Mouse (Mus musculus) heart, postnatal 0 days (tissue): Measurements from ENCODE around the gene Cdkn2aipnl. TPM values are rescaled to one million over a fixed set of nuclear protein-coding genes. Genes with fewer than 3 reads are reported as not detected.

Experiments used
- ATAC-seq: fragments of 200-750 bp; cut with Nextera tagmentation; 2 replicates; pipeline ENCODE4 v1.8.0; 2017; ENCODE audit warnings: low read depth, moderate number of reproducible peaks, moderate library complexity; ENCODE audit not compliant: insufficient read depth
- DNase-seq: peaks from one replicate; pipeline ENCODE4 v3.0.0-alpha.2; 2016; ENCODE audit warnings: low spot score
- H3K27ac ChIP-seq: fragments of 300-500 bp; sonication (generic); 2 replicates; pipeline ENCODE4 v1.5.1; 2014; ENCODE audit warnings: low read depth, mild to moderate bottlenecking
- H3K27me3 ChIP-seq: fragments of 300-500 bp; sonication (generic); 2 replicates; pipeline ENCODE4 v1.6.1; 2014; ENCODE audit warnings: low read length, mixed read lengths; ENCODE audit not compliant: control insufficient read depth, insufficient read depth
- H3K36me3 ChIP-seq: fragments of 300-500 bp; sonication (generic); replicated peaks from 2 replicates; pipeline ENCODE4 v1.6.1; 2014; ENCODE audit warnings: low read length, mixed read lengths; ENCODE audit not compliant: control insufficient read depth, insufficient read depth
- H3K4me1 ChIP-seq: fragments of 300-500 bp; sonication (generic); 2 replicates; pipeline ENCODE4 v1.6.1; 2014; ENCODE audit warnings: antibody characterized with exemption; ENCODE audit not compliant: control insufficient read depth, insufficient read depth
- H3K4me2 ChIP-seq: fragments of 300-500 bp; sonication (generic); 2 replicates; pipeline ENCODE4 v1.6.1; 2014; ENCODE audit warnings: low read depth, mild to moderate bottlenecking, low read length, moderate library complexity
- H3K4me3 ChIP-seq: fragments of 300-500 bp; sonication (generic); 2 replicates; pipeline ENCODE4 v1.5.1; 2014; ENCODE audit warnings: low read depth, low read length
- H3K9ac ChIP-seq: fragments of 300-500 bp; sonication (generic); replicated peaks from 2 replicates; pipeline ENCODE4 v1.6.1; 2014; ENCODE audit warnings: low read depth, low read length, mixed read lengths
- H3K9me3 ChIP-seq: fragments of 300-500 bp; sonication (generic); replicated peaks from 2 replicates; pipeline ENCODE4 v1.6.1; 2016; ENCODE audit warnings: low read length; ENCODE audit not compliant: control insufficient read depth
- CTCF ChIP-seq: IDR thresholded peaks from 2 replicates; pipeline ENCODE4 v1.5.1; 2016; ENCODE audit warnings: antibody characterized with exemption, control low read depth, low read depth
- EP300 ChIP-seq: IDR thresholded peaks from 2 replicates; pipeline ENCODE4 v1.6.1; 2016; ENCODE audit warnings: antibody characterized with exemption, low read depth
- WGBS: fragments of 180-500 bp; shearing (Covaris S2); extraction: QIAGEN DNeasy Blood & Tissue Kit; methylation state at CpG from one replicate; pipeline ENCODE4 v1.1.7; 2014; 5-methylcytosine and 5-hydroxymethylcytosine counted together
- polyA plus RNA-seq: library from polyadenylated mRNA; unstranded; fragments of >200 nt; fragmentation: Nextera tagmentation; extraction: Ambion mirVana; gene quantifications from 2 replicates; pipeline ENCODE4 v1.2.1, GENCODE M21; 2015
- total RNA-seq: library from RNA; depleted of rRNA; stranded (reverse); fragments of >200 nt; gene quantifications from 2 replicates; pipeline ENCODE4 v1.2.3, GENCODE M21; 2014; ENCODE audit warnings: low replicate concordance; rRNA removed

Gene Cdkn2aipnl
- 37.6 and 58.0 TPM in 2 replicates for total RNA-seq
- polyA plus RNA-seq, result 40.7 and 46.9 TPM in 2 replicates

- H3K36me3 ChIP-seq, result peaks cover 30% of the 10 kb centered on the region
- DNase-seq, result peak; percentile 82
- no peaks in the 10 kb centered on the region for H3K9me3 ChIP-seq
- peak within 1 kb of the TSS; percentile 56 for H3K9ac ChIP-seq
- ATAC-seq, result peak; percentile 95
- H3K4me2 ChIP-seq, result peak within 1 kb of the TSS; percentile 90
- peak; percentile 92 for TF ChIP-seq CTCF
- peak; percentile 79 for TF ChIP-seq EP300
- 2% methylated on average over 55 of the region's 63 CpGs for WGBS
- peak within 1 kb of the TSS; percentile 21 for H3K27ac ChIP-seq
- H3K4me3 ChIP-seq, result peak within 1 kb of the TSS; percentile 59
- H3K4me1 ChIP-seq, result peaks cover 8% of the 10 kb centered on the region
- no peaks in the 10 kb centered on the region for H3K27me3 ChIP-seq
Observed at GRCm38 (mm10) chr11:51967443-51968401, at the start of gene Cdkn2aipnl. Cdkn2aipnl (plus strand) TSS chr11:51967661.

DNA sequence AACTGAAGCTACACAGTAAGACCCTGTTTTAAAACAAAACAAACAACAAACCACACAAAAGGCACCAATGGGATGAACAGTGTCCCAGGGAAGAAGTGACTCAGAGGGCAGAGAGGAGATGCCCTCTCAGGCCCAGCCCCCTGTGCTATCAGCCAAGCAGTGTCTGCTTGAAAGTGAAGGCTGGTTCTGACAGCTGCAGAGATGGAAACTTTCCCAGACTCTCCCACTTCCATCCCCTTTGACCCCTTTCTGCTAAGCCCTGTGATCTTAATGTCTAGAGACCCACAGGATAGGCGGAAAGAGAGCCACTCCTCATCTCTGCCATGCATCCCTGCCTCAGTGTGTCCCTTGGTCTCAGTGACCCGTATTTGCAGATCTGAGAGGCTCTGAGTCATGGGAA is 49.5 kb upstream of the Cdkn2aipnl start:
- no peak overlapping the region for H3K4me2 ChIP-seq
- H3K4me1 ChIP-seq, result peaks cover 14% of the 10 kb centered on the region
- H3K36me3 ChIP-seq, result no peaks in the 10 kb centered on the region
- ATAC-seq (no peak), DNase-seq (no peak)
- H3K9me3 ChIP-seq, result no peaks in the 10 kb centered on the region
- TF ChIP-seq CTCF, result no peak
- TF ChIP-seq EP300, result no peak
- H3K27ac ChIP-seq, result peak overlapping the region; percentile 98; the same call in 1 of the 2 replicates
- H3K9ac ChIP-seq, result no peak overlapping the region
- no peaks in the 10 kb centered on the region for H3K27me3 ChIP-seq
- no peak overlapping the region for H3K4me3 ChIP-seq
- WGBS, result 75% methylated on average over 2 of the region's 2 CpGs

- ATAC-seq (no peak), DNase-seq (no peak)
- H3K9me3 ChIP-seq, result 0 out of 2 replicates have a peak, but pooled peaks cover 4% of the 10 kb centered on the region
- H3K4me3 ChIP-seq, result no peak overlapping the region
- no peak for TF ChIP-seq EP300
- no peak for TF ChIP-seq CTCF
- H3K9ac ChIP-seq, result no peak overlapping the region
- no peak overlapping the region for H3K4me2 ChIP-seq
- no peaks in the 10 kb centered on the region for H3K36me3 ChIP-seq
- no peaks in the 10 kb centered on the region for H3K27me3 ChIP-seq
- no peak overlapping the region; the same call in 1 of the 2 replicates for H3K27ac ChIP-seq
- WGBS, result 89% methylated on average over 2 of the region's 2 CpGs
- peaks cover 14% of the 10 kb centered on the region for H3K4me1 ChIP-seq
Observed at GRCm38 (mm10) chr11:51918576-51918975, 48.9 kb upstream of the Cdkn2aipnl start.

- no peaks in the 10 kb centered on the region for H3K36me3 ChIP-seq
- ATAC-seq (no peak), DNase-seq (no peak)
- 0 out of 2 replicates have a peak, but pooled peaks cover 8% of the 10 kb centered on the region for H3K9me3 ChIP-seq
- TF ChIP-seq EP300, result no peak
- TF ChIP-seq CTCF, result no peak
- no peak overlapping the region for H3K27ac ChIP-seq
- H3K4me2 ChIP-seq, result no peak overlapping the region
- no peak overlapping the region for H3K4me3 ChIP-seq
- H3K4me1 ChIP-seq, result peaks cover 9% of the 10 kb centered on the region
- H3K9ac ChIP-seq, result no peak overlapping the region
- no peaks in the 10 kb centered on the region for H3K27me3 ChIP-seq
- 76% methylated on average over 8 of the region's 8 CpGs for WGBS
Observed at GRCm38 (mm10) chr11:51921355-51922125, 45.9 kb upstream of the Cdkn2aipnl start.

GRCm38 (mm10) chr11:51922421-51922841 is 45.0 kb upstream of the Cdkn2aipnl start:
- H3K4me3 ChIP-seq, result no peak overlapping the region
- no peaks in the 10 kb centered on the region for H3K36me3 ChIP-seq
- ATAC-seq (no peak), DNase-seq (no peak)
- TF ChIP-seq CTCF (no peak), EP300 (no peak)
- H3K27me3 ChIP-seq, result no peaks in the 10 kb centered on the region
- no peak overlapping the region for H3K27ac ChIP-seq
- 79% methylated on average over 3 of the region's 3 CpGs for WGBS
- H3K9me3 ChIP-seq, result 0 out of 2 replicates have a peak, but pooled peaks cover 8% of the 10 kb centered on the region
- H3K4me2 ChIP-seq, result no peak overlapping the region
- H3K4me1 ChIP-seq, result peaks cover 9% of the 10 kb centered on the region
- no peak overlapping the region for H3K9ac ChIP-seq
